Mouse (Mus musculus): ENCODE results near the gene Grik1.
A peak's percentile ranks its signal among the peaks of the same experiment; 100 is the strongest.

Gene Grik1

DNA sequence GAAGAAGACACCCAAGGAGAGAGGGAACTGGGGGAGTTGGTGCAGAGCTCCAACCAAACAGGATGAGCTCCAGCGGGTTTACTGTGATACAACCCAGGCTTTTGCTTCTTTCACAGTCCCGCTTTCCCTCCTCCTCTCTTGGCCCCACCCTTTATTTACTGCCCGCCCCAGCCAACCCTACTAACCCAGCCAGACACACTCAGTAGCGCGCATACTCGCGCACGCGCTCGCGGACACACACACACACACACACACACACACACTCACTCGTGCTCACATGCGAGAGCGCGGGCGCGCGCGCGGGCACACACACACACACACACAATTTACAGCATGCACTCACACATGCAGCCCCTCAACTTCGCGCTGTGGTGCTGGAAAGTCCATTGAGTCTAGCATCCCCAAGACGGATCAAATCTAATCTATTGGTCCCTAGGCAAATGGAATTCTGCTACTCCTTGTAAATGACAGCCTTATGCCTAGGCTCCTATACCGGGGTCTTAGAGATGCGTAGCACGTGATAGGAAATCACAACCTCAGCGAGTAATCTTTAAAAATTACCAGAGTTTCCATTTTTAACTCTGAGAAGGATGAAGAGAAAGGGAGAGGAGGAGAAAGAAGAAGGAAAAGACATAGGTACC, at the start of gene Grik1:
Grik1 (minus strand) TSS at position 134 of the 641 bp plus-strand sequence.
- DNase-seq, result peak; percentile 85 to 89

DNA sequence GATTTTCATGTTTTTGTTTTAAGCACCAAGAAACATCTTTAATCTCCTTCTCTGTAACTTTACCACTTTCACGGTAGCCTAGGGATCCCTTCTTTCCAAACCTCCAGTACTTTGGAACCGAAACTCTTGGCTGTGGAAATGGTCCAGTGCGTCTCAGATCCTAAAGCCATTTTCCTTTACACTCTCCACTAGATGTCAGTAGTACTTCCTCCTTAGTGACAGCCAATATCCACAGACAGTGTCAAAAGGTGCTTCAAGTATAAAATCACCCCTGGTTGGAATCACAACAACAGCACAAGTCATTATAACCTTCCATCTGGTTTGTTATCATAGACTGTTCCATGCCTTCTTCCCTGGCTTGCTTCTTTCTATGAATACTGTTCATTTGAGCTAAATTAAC, 4.1 kb upstream of the Grik1 start:
- DNase-seq, result peak in 1 of 2 experiments; percentile 20

DNA sequence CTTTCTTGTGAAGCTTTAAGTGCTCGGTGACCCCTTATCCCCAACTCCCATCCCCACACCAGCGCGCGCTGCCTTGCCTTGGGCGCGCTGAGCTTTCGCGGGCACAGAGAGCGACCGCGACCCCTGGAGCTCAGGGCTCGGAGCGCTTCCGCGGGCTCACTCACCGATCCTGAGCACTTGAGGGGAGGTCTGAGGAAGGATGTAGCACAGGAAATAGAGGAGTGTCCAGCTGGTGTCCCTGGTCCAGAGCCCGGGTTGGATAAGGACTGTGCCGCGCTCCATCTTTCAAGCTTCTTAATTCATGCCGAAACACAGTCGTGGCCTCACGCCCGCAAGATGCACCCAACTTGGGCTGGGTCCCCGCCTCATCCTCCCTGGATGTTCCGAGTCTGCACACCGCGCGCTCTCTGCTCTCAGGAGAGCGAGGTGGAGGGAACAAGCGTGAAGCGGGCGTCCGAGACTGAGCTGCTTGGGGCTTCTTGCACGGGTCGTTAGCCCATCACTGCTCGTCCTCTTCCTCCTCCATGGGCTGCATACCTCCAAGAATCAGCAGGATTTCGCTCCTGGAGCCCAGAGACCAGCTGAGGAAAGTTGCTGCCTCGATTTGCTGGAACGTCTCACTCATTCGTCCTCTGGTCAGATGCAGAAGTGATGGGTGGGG, 514 bp downstream of the Grik1 start:
- DNase-seq, result peak; percentile 60 to 65

DNA sequence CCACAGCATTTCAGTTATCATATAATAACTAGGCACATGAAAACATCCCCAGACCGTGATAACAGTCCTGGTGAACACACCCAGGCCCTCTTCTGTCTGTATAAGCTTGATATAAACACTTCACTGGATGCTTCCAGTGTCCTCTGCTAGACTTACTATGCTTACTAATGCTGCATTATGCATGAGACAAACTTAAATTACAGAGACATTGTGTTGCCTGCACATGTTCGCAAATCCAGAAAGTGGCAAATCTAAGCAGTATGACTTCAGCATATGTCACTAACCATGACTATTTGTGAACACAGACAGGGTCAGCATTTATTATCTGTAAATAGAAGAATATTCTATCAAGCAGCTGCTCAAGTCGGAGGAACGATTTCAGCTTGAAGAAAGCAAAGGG, 31.7 kb downstream of the Grik1 start:
- DNase-seq, result no peak

DNA sequence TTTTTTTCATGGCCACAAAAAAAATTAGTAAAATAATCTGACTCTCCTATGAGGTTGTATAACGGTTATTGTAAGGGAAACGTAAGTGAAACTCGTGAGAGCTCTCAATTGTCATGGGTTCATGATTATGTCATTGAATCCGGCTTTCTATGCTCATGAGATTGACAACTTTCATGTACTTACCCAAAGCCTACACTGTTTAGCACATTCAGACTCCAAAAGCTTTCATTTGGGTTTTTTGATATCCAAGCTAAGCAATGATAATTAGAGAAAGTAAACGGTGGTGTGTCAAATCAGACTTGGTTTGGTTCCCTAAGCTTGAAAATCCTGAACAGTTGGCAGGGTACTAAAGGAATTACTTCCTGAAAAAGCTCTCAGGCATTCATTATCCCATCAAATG, 33.0 kb downstream of the Grik1 start:
- no peak for DNase-seq

DNA sequence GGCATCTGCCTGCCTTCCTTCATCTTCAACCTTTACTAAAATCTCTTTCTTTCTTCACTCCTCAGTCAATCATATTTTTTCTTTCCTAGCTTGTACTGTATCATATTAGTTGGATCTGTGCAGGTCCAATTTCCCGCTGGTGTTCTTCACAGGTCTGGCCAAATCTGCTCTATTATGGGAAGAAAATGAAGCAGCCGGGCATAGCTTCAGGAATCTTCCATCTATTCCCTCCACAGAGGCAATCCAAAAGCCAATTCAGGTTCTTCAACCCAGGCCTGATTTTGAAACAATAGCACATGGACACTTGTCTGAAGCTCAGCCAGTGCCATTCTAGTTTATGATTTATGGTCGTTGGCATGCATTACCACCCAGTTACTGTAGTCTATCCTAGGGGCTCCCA, 34.0 kb downstream of the Grik1 start:
- DNase-seq, result peak; percentile 56 to 57

DNA sequence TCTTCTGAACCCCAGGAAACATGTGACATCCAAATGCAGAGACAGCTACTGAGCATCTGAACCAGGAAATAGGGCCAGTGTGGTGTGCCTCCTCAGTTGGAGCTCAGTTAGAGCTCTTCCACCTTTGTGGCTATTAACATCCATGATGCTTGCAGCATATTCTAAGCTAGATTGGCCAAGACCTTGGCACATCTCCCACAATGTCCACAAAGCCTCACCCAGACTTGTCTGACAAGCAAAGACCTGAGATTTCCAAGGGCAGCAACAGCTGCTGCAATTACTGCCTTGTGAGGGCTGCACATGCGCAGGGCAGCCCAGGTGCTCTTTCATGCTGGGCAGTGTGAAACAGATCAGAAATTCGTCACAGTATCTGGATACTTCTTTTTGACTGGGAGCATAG, 37.4 kb downstream of the Grik1 start:
- DNase-seq, result peak; percentile 13 to 14

DNA sequence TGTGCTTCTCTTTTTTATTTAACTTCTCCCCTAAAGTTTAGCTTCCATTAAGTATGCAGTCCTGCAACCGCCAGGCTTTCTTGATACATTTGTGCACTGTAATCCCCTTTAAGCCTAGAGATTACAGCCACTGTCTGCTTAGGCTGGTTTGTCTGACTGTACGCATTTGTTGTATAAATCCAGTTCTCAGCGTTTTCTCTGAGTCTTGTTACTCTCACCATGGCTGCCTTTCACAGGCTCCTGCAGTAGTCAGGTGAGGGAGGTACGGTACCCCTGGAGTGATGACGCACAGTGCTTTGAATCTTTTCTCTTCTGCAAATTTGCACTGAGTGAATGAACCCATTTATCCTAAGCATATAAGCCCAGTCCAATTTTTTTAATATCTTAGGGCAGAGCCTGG, 39.0 kb downstream of the Grik1 start:
- DNase-seq, result no peak

DNA sequence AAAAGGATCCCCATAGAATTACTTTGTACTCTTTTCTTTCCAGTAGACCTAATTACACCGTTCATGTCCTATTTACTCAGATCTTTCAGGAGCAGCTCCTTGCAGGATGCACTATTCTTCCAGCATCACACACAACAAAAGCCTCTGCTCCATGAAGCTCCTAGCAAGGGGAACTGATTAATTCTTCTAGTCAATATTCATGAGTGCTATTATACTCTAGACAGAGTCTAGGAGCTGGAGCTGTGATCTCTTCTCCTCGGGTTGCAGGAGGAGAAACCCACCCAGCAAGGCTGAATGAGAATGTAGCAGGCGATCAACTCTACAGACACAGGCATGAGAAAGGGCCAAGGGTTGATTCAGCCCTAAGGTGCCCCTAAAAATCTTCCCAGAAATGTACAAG, 40.2 kb downstream of the Grik1 start:
- no peak for DNase-seq

DNA sequence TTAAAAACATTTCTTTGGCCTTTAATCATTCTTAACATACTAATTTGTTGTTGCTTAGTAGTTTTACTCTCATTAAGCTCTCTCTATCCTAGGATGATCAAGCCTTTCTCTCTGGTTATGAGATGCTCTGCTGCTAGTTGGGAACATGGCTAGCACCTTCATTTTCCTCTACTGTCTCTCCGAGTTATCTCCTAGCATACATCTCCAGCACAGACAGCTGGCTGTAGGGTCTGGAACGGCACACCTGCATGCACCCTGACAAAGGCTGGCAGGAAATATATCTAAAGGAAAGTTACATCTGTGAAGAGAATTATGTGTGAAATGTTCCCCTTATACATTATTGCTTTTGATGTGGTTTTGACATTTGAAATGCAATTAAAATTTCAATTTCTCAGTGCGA, 42.5 kb downstream of the Grik1 start:
- DNase-seq, result no peak

DNA sequence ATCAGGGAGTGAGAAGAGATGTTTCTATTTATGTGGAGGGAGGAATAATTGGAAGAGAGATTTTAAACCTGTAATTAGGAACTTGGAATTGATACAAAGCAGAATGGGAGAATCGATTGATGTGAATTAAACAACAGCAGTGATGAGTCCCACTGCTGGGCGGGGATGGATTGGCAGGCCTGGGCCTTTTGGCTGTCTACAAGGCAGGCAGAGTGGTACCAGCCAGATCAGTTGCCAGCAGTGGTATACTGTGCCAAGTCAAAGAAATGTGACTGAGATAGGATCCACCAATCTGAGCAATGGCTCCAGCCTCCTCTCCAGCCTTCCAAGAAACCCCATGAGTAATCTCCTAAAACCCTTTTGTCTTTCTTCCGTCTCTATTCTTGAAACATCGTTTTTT, 45.4 kb downstream of the Grik1 start:
- peak; percentile 74 to 84 for DNase-seq

DNA sequence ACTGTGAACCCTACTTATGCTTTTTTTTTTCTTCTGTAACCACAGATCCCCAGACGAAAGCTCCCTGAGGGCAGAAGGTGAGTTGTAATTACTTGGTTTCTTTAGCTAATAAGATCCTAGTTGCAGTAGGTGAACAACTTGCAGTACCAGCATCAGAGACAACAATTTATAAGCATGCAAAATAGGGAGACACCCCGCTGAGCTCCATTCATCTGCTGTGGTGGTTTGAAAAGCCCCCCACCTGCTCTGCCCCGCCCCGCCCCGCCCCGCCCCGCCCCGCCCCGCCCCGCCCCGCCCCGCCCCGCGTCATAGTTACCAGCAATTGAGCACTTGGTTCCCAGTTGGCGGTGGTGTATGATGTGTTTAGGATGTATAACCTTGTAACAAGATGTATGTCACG, 64.4 kb downstream of the Grik1 start:
- DNase-seq, result no peak

DNA sequence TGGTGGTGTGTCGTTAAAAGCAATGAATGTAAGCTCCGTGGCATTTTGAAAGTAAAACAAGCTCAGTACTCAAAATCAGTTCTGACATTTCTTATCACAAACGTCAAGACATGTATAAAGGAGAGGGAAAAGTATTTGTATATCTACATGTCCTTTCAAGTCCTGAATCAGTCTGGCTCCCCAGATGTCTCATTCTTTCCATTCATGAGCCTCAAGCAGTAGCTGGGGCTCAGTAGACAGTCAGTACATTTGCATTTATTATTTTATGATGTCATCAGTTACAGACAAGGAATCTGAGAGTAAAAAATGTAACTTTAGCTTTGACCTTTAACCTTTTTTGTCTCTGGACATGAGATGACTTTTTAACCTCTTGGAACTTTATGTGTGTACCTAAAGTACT, 68.1 kb downstream of the Grik1 start:
- no peak for DNase-seq

DNA sequence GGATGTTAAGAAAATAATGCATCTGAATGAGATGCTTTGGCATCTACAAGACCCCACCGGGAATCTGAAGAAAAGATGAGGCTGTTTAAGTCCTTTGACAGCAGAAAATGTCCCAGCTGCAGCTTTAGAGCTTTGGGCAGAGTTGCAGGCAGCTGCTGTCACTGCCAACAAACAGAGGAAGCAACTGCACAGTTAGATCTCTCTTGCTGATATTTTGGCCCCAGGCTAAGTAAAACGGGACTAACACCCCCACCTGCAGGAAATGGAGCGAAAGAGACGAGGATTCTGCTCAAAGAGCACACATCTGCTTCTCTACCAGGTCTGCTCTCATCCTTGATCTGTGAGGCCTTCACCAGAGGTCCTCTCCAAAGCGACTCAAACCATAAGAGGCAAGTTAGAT, 77.5 kb downstream of the Grik1 start:
- DNase-seq, result peak; percentile 4 to 11

DNA sequence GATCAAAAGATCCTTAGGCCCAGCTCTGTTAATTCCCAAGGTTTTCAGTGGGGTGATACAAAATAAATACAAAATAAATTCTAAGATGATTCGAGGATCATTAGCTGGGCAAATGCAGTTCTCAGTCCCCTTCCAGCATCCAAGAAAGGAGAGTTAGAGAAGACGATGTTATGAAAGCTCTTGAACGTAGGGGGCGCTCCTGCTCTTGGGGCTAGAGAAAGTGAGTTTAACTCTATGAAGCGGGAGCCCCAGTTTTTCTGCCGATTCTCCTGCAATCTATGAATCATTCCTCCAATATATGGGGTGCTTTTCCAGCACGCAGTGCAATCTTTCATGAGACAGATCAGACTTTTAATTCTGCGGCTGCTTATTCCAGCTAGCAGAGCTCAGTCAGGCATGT, 78.2 kb downstream of the Grik1 start:
- peak; percentile 33 to 41 for DNase-seq

DNA sequence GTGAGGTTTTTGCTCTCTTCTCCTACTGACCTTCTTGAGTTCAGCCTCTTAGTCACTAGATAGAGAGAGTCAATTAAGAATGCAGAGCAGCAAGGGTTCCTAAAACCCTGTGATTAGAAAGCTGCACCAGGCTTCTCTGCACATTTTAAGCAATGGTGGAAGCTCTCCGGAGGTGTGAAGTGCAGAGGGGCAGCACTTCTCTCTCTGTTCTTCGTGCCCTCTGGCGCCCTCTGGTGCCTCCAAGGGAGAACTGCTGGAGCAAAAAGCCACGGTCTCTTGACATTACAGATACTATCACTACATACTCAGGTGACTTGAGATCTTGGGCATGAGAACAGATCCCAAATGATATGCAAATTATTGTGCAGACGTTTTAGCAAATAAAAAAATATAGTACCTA, 85.7 kb downstream of the Grik1 start:
- DNase-seq, result peak; percentile 87 to 89

DNA sequence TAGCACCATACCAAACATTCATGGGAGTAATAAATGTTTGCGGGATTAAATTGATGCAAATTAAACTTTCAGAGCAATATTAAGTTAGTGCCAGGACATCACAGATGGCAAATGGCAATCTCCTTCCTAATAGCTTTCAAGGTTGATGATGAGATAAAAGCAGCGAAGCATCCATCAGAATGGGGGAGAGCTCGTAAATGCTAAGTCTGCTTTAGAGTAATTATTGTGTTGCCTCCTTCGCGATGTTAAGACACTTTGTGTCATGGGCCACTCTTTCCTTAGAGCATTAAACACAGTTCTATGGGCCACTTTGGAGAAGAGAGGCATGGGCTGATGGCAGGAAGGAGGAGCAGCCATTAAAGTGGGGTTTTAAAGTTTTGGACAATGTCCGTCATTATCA, 86.1 kb downstream of the Grik1 start:
- DNase-seq, result no peak

DNA sequence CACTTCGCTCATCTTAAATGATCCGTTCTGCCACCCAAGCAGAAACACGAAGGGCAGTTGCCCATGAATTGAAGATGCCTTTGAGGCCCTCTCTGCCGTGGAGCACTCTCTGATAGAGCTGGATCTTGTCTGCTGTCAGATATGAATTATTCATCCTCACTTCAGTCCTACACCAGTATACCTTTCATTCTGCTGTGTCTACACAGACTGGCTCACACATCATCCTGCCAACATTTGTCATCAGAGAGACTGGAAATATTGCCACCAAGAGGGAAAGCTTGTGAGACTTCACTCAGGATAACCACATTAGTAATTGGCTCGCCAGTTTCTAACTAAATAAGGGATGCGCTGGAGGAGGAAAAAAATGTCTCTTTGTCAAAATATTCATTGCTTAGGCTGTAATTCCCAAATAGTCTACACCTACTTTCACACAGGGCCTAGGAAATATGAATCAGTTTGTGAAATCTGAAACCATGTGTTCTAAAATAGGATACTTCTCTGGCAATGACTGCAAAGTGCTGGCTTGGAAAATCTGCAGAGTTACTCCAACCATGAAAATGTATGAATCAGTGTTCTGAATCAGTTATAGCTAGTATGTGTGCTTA, 102.5 kb downstream of the Grik1 start:
- no peak for DNase-seq

DNA sequence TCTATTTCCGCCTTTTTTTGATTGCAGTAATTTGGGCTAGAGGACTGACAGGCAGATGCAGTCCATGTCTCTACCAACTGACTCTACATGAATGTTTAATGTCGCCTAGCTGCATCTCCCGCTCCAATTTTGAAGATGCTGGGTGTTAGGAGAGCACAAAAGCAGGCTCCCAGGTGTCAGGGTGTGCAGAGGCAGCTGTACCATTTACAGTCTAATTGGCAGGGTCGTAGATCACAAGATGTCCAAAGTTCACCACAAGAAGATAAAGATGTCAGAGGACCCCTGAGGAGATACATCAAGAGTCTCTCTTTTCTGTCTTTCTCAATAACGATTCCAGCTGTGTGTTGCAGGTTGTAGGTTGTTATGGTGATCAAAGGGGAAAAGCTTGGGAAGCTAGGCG, 111.3 kb downstream of the Grik1 start:
- DNase-seq, result no peak

DNA sequence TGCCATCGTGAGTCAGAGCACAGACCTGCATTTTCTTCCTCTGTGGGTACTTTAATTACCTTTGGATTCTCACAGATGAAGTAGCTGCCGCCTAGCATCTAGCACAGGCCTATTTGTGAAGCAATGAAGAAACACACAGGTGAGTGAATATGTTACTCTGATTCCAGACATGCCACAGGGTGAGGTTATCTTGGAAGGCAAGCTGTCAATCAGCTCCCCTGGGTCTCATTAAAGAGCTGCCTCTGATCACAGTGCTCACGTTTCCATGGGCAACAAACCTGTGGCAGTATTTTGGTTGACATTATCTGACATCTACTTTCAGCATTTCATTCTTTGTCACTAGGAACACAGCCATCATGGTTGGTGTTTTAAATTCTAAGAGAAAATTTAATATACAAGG, 112.7 kb downstream of the Grik1 start:
- DNase-seq, result no peak

DNA sequence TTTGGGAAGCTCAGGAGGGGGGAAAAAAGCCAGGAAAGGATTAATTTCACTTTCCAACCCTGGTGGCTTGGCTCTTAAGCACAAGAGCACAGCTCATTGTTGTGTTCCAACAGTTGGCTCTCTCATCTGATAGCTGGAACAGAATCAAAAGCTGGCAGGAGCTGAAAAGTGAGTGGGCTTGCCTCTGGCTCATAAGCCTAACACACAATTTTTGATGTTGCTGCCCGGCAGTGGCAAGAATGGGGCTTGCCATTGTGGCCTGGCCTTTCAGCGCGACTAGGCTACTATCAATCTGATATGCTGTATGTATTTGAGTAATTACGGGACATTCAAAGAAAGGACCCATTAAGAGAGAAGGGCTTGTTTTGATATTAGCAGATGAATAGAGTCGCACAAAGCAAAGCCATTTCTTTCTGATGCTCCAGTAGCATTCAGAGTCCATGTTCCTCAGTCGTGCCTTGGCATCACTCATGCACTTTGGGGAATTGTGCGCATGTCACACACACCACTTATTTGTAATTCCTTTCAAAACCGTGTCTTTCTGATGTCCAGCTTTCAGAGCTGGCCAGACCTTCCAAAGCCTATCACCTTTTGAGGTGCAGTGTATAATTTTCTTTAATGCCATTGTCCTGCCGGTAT, 115.9 kb downstream of the Grik1 start:
- peak; percentile 80 to 86 for DNase-seq

DNA sequence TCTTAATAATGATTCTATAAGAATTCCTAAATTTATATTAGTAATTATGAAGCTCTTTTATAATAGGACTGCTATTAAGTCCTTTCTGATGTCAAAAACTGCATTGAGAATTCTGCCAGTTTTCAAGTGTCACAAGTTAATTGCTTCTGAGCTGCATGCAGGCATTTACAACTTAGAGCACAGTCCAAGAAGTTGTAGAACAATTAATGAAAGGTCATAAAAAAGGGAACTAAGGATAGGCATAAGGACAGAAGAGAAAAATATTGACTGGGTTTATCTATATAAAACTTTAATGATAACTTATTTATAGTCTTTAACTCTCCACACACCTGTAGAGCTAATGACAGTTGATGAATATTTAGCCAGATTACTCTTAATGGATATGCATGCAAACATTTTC, 123.5 kb downstream of the Grik1 start:
- no peak for DNase-seq

DNA sequence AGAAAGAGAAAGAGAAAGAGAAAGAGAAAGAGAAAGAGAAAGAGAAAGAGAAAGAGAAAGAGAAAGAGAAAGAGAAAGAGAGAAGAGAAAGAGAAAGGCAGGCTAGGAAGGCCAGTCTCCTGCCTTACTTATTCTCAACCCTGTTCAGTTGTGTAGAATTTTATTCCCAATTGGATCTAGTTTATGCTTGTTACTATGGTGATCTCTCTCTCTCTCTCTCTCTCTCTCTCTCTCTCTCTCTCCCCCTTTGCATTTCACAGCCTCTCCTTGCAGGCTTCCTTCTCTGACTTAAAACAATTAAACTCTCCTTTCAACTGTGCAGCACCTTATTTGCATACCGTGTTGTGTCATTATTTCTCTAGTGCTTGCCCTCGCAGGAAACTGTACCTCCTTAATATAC, 147.5 kb downstream of the Grik1 start:
- no peak for DNase-seq

DNA sequence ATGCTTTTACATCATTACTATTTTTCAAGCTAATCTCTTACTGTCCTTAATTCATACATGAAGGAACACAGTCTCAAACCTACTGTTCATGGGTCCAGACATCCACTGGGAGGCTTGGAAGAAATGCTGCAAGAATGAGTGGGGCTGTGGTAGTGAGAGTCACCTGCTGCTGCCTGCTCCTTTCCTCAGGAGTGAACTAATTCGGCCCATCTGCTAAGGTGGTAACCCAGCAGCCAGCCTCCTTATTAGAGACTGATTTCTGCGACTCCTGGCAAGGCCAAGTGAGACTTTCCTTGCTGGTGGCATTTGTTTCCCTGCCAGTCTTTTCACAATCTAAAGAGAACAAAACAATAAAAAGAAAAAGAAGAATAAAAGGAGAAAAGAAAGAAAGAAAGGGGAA, 147.9 kb downstream of the Grik1 start:
- DNase-seq, result peak; percentile 11 to 22

Measured in cerebellum, postnatal 10 days (tissue).